Mouse (Mus musculus): ENCODE data around the gene Gm14124. TPM values are rescaled to one million over a fixed set of nuclear protein-coding genes. Genes with fewer than 3 reads are reported as not detected.
A peak's percentile ranks its signal among the peaks of the same experiment; 100 is the strongest.
"Not testable (repeated sequence)": the region's sequence is repeated elsewhere in the genome, so short reads cannot be mapped to it uniquely, and the experiment has no call there.

Gm14124 gene
- total RNA-seq (2021): under 1 TPM; 0.21 to 0.28 TPM
- long read RNA-seq, experiment 1: 0 reads
- long read RNA-seq, experiment 2: 0 reads

GRCm38 (mm10) chr2:150257291-150257690, at the start of gene Gm14124:
Gene Gm14124 (plus strand): TSS chr2:150257517.
- DNase-seq (ENCODE audit: low spot score in 2 of 2): not testable (repeated sequence)

- DNase-seq (ENCODE audit: low spot score in 2 of 2): peak; percentile 72 to 81
Observed at GRCm38 (mm10) chr2:150217600-150218362, 39.5 kb upstream of the Gm14124 start, which contains the start of gene Zfp937. Gene Zfp937 (plus strand): TSS chr2:150218073.

- DNase-seq (ENCODE audit: low spot score in 2 of 2): not testable (repeated sequence)
Observed at GRCm38 (mm10) chr2:150218363-150218725, 39.0 kb upstream of the Gm14124 start.

GRCm38 (mm10) chr2:150223263-150223662, 34.1 kb upstream of the Gm14124 start:
- DNase-seq (ENCODE audit: low spot score in 2 of 2): not testable (repeated sequence)

GRCm38 (mm10) chr2:150243211-150243610, 14.1 kb upstream of the Gm14124 start:
- no peak for DNase-seq (ENCODE audit: low spot score in 2 of 2)

- DNase-seq (ENCODE audit: low spot score in 2 of 2): not testable (repeated sequence)
Observed at GRCm38 (mm10) chr2:150255491-150255890, 1.8 kb upstream of the Gm14124 start, which contains the start of gene Gm21994. Gene Gm21994 (minus strand): TSS chr2:150255591.

- DNase-seq (ENCODE audit: low spot score in 2 of 2): not testable (repeated sequence)
Observed at GRCm38 (mm10) chr2:150256861-150257260, 456 bp upstream of the Gm14124 start.

- DNase-seq (ENCODE audit: low spot score in 2 of 2): no peak
Observed at GRCm38 (mm10) chr2:150293669-150294068, 36.4 kb downstream of the Gm14124 start.

- no peak for DNase-seq (ENCODE audit: low spot score in 2 of 2)
Observed at GRCm38 (mm10) chr2:150299096-150299495, 41.8 kb downstream of the Gm14124 start.

GRCm38 (mm10) chr2:150307183-150307773, 50.0 kb downstream of the Gm14124 start:
- DNase-seq (ENCODE audit: low spot score in 2 of 2): no peak

- DNase-seq (ENCODE audit: low spot score in 2 of 2): peak; percentile 88 to 89
Observed at GRCm38 (mm10) chr2:150310952-150311884, 53.9 kb downstream of the Gm14124 start.

- no peak for DNase-seq (ENCODE audit: low spot score in 2 of 2)
Observed at GRCm38 (mm10) chr2:150316140-150316539, 58.8 kb downstream of the Gm14124 start.

- no peak for DNase-seq (ENCODE audit: low spot score in 2 of 2)
Observed at GRCm38 (mm10) chr2:150318973-150319372, 61.7 kb downstream of the Gm14124 start.

Other genes starting within 250 kb of the Gm14124 start
- 10 to 100 TPM; 10.1 to 11.0 TPM for gene Zfp120, start 120.8 kb upstream of the Gm14124 start, total RNA-seq (2021)
- gene Gm10770, start 77.8 kb upstream of the Gm14124 start, total RNA-seq (2021): not detected
- not detected for gene Gm14139, start 75.8 kb upstream of the Gm14124 start, total RNA-seq (2021)
- gene Zfp937, start 39.4 kb upstream of the Gm14124 start, total RNA-seq (2021): 10 to 100 TPM; 10.0 to 11.6 TPM
- 1 to 10 TPM; 7.8 to 8.2 TPM for gene Gm21994, start 1.9 kb upstream of the Gm14124 start, total RNA-seq (2021)
- 1 to 10 TPM; 2.0 to 2.2 TPM for gene Gm10130, start 66.2 kb downstream of the Gm14124 start, total RNA-seq (2021)
- 1 to 10 TPM; 8.1 to 9.0 TPM for gene 3300002I08Rik, start 105.2 kb downstream of the Gm14124 start, total RNA-seq (2021)
- 1 to 10 TPM; 7.7 to 8.0 TPM for gene Zfp442, start 194.0 kb downstream of the Gm14124 start, total RNA-seq (2021)
- under 1 TPM in 1 of 2 experiments, not detected in 1; 0.23 TPM for gene Zfp345, start 227.6 kb downstream of the Gm14124 start, total RNA-seq (2021)

Data from left cerebral cortex, adult 18-20 months (tissue).